Mouse (Mus musculus) urinary bladder, adult 2 months (tissue): ENCODE results near the gene Tgfa. TPM values are rescaled to one million over a fixed set of nuclear protein-coding genes. Genes with fewer than 3 reads are reported as not detected.

Source experiments
- DNase-seq: peaks from one replicate; pipeline ENCODE4 v3.0.0; 2022; ENCODE audit warnings: low spot score
- polyA plus RNA-seq: library from polyadenylated mRNA; depleted of rRNA; stranded (reverse); fragments of >200 nt; gene quantifications from 2 replicates; pipeline ENCODE4 v1.2.3, GENCODE M21; 2012; rRNA removed

Tgfa gene
- 11.4 and 14.3 TPM in 2 replicates for polyA plus RNA-seq

- DNase-seq, result peak; percentile 73
These were observed at the start of gene Tgfa for GRCm38 (mm10) chr6:86194941-86195932. Gene Tgfa, plus strand, starts transcription at chr6:86195223.

GRCm38 (mm10) chr6:86148518-86148917 lies 46.5 kb upstream of the Tgfa start:
- no peak for DNase-seq

- no peak for DNase-seq
These were observed 46.0 kb upstream of the Tgfa start for GRCm38 (mm10) chr6:86149001-86149400.

GRCm38 (mm10) chr6:86152676-86153075 lies 42.3 kb upstream of the Tgfa start:
- DNase-seq, result no peak

- DNase-seq, result no peak
These were observed 41.5 kb upstream of the Tgfa start for GRCm38 (mm10) chr6:86153436-86153990.

GRCm38 (mm10) chr6:86154006-86154405 lies 41.0 kb upstream of the Tgfa start:
- no peak for DNase-seq

GRCm38 (mm10) chr6:86154481-86154880 lies 40.5 kb upstream of the Tgfa start:
- no peak for DNase-seq

- no peak for DNase-seq
These were observed 37.5 kb upstream of the Tgfa start for GRCm38 (mm10) chr6:86157253-86158234.

GRCm38 (mm10) chr6:86160878-86161277 lies 34.1 kb upstream of the Tgfa start:
- no peak for DNase-seq

GRCm38 (mm10) chr6:86161586-86161985 lies 33.4 kb upstream of the Tgfa start:
- no peak for DNase-seq

GRCm38 (mm10) chr6:86164028-86164427 lies 31.0 kb upstream of the Tgfa start:
- no peak for DNase-seq

- no peak for DNase-seq
These were observed 28.6 kb upstream of the Tgfa start for GRCm38 (mm10) chr6:86166426-86166825.

GRCm38 (mm10) chr6:86167851-86168250 lies 27.2 kb upstream of the Tgfa start:
- no peak for DNase-seq

GRCm38 (mm10) chr6:86169166-86169565 lies 25.9 kb upstream of the Tgfa start:
- no peak for DNase-seq

- no peak for DNase-seq
These were observed 18.8 kb upstream of the Tgfa start for GRCm38 (mm10) chr6:86176236-86176635.

GRCm38 (mm10) chr6:86176721-86177120 lies 18.3 kb upstream of the Tgfa start:
- DNase-seq, result no peak

- DNase-seq, result no peak
These were observed 17.6 kb upstream of the Tgfa start for GRCm38 (mm10) chr6:86177331-86177982.

GRCm38 (mm10) chr6:86180617-86181016 lies 14.4 kb upstream of the Tgfa start:
- no peak for DNase-seq

- no peak for DNase-seq
These were observed 13.0 kb upstream of the Tgfa start for GRCm38 (mm10) chr6:86182016-86182415.

- DNase-seq, result no peak
These were observed 12.4 kb upstream of the Tgfa start for GRCm38 (mm10) chr6:86182626-86183025.
